Mouse (Mus musculus): ENCODE data around the gene Gucd1. TPM values are rescaled to one million over a fixed set of nuclear protein-coding genes. Genes with fewer than 3 reads are reported as not detected.
"Not testable (repeated sequence)": the region's sequence is repeated elsewhere in the genome, so short reads cannot be mapped to it uniquely, and the experiment has no call there.

The Gucd1 gene
- total RNA-seq, 2 experiments from 2014 or later: 50.4 to 52.1 TPM

GRCm38 (mm10) chr10:75436604-75437217 lies 81.1 kb downstream of the Gucd1 start:
- DNase-seq: peak; percentile 55

GRCm38 (mm10) chr10:75430633-75431032 lies 87.1 kb downstream of the Gucd1 start:
- no peak for DNase-seq

- DNase-seq: no peak
These were observed 87.6 kb downstream of the Gucd1 start for GRCm38 (mm10) chr10:75430147-75430537.

- no peak for DNase-seq
These were observed 88.1 kb downstream of the Gucd1 start for GRCm38 (mm10) chr10:75429522-75430146.

GRCm38 (mm10) chr10:75429004-75429380 lies 88.8 kb downstream of the Gucd1 start:
- DNase-seq: no peak

GRCm38 (mm10) chr10:75428049-75429003 lies 89.4 kb downstream of the Gucd1 start:
- DNase-seq: no peak

- DNase-seq: no peak
These were observed 93.3 kb downstream of the Gucd1 start for GRCm38 (mm10) chr10:75424498-75424901.

GRCm38 (mm10) chr10:75418747-75419146 lies 99.0 kb downstream of the Gucd1 start:
- DNase-seq: no peak

GRCm38 (mm10) chr10:75417363-75418042 lies 100.3 kb downstream of the Gucd1 start:
- no peak for DNase-seq

GRCm38 (mm10) chr10:75414925-75415324 lies 102.8 kb downstream of the Gucd1 start:
- DNase-seq: no peak

GRCm38 (mm10) chr10:75412114-75413103 lies 105.4 kb downstream of the Gucd1 start:
- DNase-seq: no peak

- DNase-seq: not testable (repeated sequence)
These were observed 106.2 kb downstream of the Gucd1 start for GRCm38 (mm10) chr10:75411343-75412113.

- no peak for DNase-seq
These were observed 110.0 kb downstream of the Gucd1 start for GRCm38 (mm10) chr10:75407741-75408140.

- peak; percentile 31 for DNase-seq
These were observed 111.0 kb downstream of the Gucd1 start for GRCm38 (mm10) chr10:75406755-75407154.

- DNase-seq: no peak
These were observed 111.9 kb downstream of the Gucd1 start for GRCm38 (mm10) chr10:75405916-75406315.

- no peak for DNase-seq
These were observed 116.8 kb downstream of the Gucd1 start, which contains the start of gene Upb1 for GRCm38 (mm10) chr10:75400958-75401357. TSS of gene Upb1 (plus strand) at chr10:75401115.

GRCm38 (mm10) chr10:75396966-75397365 lies 120.8 kb downstream of the Gucd1 start:
- DNase-seq: peak; percentile 49

- no peak for DNase-seq
These were observed 123.0 kb downstream of the Gucd1 start for GRCm38 (mm10) chr10:75394796-75395195.

- DNase-seq: no peak
These were observed 126.9 kb downstream of the Gucd1 start for GRCm38 (mm10) chr10:75390832-75391231.

GRCm38 (mm10) chr10:75390156-75390555 lies 127.6 kb downstream of the Gucd1 start:
- no peak for DNase-seq
